Mouse (Mus musculus) hematopoietic stem cell, adult 5-6 weeks (primary cell): Measurements from ENCODE around the gene Ppm1l. TPM values are rescaled to one million over a fixed set of nuclear protein-coding genes. Genes with fewer than 3 reads are reported as not detected.

Experiments used
- ATAC-seq, 2 experiments: fragments of 125-278 bp in 1 of 2; replicated peaks in 1 of 2; 2 replicates each; pipeline ENCODE4 v1.8.0; 2016 to 2017; ENCODE audit warnings: inconsistent platforms in 2 of 2, mild to moderate bottlenecking in 2 of 2, moderate number of reproducible peaks in 2 of 2, low read depth in 1 of 2, moderate TSS enrichment in 1 of 2; ENCODE audit not compliant: low FRiP score in 2 of 2, poor library complexity in 2 of 2, severe bottlenecking in 2 of 2, insufficient read depth in 1 of 2, low TSS enrichment in 1 of 2
- total RNA-seq: library from RNA; stranded (forward); fragments of 172-1452, 232-1000 nt; gene quantifications from 2 replicates; pipeline ENCODE4 v1.2.3, GENCODE M21; 2017

The Ppm1l gene
- total RNA-seq, 1 experiment from 2014 or later: 5.0 TPM

DNA sequence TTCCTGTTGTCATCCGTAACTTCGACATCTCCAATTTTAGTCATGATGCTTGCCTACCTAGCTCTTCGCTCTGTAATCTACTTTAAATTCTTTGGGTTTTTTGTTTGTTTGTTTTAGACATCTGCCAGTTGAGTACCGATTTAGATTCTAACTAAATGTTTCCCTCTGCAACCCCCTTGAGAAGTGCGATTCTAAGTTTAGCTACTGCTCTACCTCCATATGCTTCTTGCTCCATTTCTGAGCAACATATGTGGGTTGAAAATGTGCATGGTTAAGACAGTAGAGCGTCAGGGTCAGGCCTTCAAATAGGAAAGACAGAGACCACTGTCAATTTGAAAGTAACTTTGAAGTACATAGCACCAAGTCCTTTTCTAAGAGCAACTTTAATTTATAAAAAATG is 142.1 kb downstream of the Ppm1l start:
- no peak for ATAC-seq

DNA sequence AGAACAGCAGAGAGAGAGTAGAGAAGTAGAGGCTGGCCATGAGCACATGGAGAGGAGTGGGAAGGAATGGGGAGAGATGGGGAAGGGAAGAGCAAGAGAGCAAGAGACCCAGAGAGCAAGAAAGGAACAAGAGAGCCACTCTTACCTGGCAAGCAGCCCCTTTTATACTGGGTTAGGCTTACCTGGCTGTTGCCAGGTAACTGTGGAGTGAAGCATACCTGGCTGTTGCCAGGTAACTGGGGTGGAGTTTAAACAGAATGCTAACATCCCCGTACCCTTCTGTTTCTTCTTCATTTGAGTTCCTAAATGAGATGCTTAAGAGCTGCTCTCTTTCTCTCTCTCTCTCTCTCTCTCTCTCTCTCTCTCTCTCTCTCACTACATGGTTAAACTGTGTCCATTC is 145.3 kb downstream of the Ppm1l start:
- ATAC-seq: no peak

DNA sequence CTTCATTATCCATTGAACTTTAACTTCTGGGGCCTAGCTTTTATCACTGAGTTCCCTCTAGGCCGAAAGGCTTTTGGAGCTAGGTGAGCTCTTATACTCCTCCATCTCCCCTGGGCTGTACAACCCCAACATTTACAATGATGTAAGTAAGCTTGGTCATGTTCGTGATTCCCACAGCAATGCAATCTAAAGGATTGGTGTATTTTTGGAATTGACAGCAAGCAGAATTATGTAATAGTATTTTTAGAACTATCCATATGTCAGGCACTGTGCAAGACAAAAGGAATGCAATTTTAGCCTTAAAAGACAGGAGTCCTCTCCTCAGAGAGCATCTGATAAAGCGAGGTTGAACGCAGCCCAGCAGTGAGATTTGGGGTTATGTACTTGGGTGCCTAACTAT is 149.1 kb downstream of the Ppm1l start:
- no peak for ATAC-seq

DNA sequence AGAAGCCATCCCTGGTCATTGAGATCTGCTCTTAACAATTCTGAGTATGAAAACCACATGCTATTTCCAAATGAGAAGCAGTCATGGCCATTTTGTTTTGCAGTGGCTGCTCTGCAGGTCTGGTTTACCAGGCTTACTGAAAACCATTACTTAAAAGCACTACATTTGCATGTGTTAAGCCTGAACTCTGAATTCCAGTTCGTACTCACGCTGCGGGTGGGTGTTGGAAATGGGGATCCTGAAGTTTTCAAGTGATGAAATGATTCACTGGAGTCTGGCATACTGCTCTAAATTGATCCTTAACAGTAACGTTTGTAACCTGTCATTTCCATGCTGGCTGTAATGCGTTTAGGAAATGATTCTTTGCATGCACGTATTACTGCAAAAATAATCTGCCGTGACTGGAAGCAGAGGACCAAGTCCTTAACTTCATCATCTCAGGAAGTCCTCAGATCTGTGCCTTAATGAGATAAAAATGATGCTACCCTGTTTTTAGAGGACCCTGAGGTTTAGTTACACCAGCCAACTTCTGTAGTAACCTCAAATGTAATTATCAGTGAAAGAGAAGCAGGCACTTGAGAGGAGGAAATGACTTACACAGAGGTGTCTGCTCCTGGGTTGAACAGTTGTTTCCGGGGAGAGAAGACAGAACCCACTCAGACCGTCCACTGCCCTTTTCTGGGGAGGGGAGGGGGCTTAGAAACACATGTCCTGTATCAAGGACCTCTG is 151.8 kb downstream of the Ppm1l start:
- peak in 1 of 2 experiments; percentile 48; a peak in 2 of 4 replicates for ATAC-seq

DNA sequence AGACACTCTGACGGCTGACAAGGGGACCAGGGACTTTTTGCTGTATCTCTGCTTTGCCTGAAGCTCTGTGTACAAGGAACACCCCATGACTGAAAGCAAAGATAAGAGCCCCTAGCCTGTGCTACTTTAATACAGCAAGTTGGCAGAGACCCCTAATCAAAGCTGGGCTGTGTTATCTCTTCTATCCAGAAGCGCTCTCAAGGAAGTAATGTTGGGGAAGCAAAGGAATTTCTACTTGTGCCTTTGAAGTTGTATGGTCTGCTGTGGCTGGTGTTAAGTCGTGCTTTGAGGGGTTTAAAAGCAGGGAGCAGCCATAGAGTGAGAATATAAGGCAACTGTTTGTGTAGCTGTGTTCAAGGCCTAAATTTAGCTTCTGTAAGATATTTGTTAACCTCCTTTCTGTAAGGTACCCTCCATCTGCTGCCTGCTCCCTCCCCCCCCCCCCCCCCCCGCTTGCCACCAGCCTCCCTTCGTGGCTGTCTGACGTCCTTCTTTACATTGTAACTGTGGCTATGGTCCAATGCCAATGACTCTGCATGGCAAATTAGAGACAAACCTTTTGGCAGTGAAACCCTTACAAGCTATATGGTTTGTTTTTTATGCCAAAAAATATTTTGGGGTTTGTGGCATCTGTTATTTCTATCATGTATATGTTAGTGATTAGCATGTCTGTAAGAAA is 152.9 kb downstream of the Ppm1l start:
- ATAC-seq: peak; percentile 25 to 59; a peak in 3 of 4 replicates

DNA sequence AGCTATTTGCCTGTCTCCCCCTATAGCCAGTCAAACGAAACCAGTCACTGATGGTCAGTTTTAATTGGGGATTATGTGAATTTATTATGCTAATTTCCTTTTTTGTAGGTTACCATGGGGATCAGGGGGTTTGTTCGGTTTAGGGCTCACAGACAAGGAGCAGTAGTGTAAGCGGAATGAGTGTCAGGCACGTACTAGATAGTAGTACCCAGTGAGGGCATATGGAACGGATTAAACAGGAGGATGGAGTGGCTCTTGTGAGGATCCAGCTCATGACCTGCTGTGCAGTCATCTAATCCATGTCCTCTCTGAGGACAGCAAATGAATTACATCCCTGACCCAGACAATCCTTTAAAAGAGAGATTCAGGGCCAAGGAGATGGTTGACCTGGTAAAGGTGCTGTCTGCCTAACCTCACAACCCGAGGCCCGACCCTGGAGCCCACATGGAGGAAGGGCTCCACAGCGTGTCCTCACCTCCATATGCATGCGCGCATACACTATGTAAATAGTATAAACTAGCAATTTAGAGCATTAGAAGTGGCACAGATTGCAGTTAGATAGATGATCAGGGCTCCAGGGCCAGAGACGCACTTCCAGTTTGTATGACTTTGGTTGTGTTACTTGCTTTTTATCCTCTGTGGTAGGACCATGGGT is 153.6 kb downstream of the Ppm1l start:
- no peak for ATAC-seq

DNA sequence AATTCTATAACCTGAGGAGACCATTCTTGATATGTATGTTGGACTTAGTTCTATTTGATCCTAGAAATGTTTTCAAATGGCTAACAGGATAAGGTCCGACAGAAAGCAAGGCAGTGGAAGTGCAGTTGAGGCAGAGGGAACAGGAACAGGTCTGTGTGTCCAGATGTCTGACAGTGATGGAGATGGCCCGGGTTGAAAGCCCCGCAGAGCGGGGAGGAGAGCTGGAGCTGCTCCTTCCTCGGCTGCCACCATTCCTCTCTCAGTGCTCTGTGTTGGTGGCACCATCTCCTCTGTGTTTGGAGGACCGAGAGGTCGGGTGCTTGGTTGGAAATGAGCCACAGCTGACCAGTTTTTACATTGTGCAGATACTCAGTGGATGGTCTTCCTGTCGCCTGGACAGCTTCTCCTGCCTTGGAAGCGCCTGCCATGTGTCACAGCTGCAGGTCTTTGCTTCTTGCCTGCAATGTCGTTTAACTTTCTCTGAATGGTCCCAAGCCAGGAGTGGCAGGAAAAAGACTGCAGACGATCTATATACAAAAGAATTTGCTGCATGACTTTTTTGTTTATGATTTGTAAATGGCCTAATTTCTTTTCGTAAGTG is 159.3 kb downstream of the Ppm1l start:
- ATAC-seq: no peak

DNA sequence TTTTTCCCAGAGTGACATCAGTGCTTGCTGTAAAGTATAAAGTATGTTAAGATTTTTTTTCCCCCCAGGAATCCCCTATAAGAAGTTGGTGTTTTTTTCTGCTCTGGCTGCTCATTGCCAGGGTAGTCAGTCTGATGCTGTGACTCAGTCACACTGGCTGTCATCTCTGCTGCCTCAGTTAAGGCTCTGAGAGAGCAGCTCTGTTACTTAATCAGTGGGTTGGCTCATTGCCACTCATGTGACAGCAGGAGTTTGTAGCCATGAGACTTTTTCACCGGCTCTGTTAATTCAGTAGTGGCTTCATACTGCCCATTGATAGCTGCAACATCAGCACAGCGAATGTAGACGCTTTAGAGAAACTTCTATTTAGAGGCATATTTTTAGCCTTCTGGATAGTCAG is 163.3 kb downstream of the Ppm1l start:
- no peak for ATAC-seq

DNA sequence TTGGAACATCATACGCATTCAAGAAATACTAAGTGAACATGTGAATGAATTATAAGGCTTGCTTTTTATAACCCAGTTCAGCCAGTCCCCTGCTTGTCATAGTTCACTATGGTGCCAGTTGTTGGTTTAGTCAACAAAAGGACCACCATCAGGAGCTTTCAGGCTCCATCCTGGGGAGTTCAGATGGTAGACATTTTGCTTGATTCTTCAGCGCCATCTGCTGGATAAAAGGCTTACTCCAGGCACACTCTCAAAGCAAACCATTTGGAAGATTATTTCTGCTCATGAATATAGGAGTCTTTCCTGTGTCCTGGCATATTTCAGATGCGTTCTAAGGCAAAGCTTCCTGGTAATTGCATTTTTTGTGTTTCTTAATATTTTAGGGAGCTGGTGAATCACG is 165.2 kb downstream of the Ppm1l start:
- ATAC-seq: peak; percentile 58 to 72; a peak in 3 of 4 replicates

DNA sequence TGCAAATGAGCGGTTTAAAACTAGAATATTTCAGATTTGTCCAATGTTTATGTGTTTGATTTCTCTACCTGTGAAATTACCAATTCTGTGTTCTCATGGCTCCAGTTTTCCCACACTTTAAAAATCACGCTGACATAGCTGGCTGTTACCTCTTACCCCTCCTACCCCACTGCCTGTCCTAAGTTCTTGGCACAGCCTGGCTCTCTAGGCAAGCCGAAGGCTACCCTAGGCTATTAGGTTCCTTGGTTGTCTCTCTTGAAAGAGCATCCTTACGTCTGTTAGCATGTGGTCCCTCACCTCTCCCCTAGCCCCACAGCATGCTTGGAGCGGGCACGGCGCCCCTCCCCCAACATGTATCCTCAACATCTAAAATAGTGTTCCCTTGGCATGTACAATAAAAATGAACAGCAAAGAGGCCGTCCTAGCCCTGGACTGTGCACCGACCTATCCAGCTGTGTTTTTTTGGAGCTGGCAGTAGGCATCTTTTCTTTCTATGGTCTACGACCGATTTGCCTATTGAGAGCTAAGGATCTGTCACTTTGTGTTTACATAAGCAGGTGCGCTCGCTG is 167.4 kb downstream of the Ppm1l start:
- no peak for ATAC-seq

DNA sequence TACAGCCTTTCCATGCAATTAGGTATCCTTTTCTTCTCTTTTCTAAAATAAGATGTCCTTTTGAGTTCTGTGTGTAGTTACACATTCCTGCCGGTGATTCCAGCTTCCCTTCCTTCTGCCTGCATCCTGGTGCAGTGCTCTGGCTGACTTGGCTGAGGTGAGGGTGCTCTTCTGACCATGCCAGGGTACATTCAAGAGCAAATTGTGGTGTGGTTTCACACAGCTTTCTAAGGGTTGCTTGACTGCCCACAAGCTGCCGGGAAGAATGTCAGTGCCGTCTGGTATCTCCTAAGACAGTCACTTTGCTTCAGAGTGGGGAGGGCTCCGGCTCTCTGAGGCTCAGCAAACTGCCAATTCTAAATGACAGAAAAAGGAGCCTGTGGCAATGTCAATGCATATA is 167.9 kb downstream of the Ppm1l start:
- ATAC-seq: no peak

DNA sequence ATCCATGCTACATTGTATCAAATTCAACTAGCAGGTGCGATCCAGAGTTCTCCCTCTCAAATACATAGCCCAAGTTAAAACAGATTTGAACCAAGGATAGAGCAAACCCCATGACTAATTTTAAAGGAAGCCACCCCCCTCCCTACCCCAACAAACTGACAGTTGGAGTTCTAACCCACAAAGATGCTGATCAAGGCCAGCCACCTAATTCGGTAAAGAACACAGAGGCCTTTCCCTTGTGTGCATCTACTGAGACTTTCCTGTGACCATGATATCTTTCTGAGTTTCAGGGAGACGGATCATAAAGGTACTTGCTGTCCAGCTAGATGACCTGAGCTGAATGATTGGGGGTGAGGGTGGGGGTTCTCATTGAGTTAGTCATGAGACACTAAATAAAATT is 168.7 kb downstream of the Ppm1l start:
- ATAC-seq: no peak

DNA sequence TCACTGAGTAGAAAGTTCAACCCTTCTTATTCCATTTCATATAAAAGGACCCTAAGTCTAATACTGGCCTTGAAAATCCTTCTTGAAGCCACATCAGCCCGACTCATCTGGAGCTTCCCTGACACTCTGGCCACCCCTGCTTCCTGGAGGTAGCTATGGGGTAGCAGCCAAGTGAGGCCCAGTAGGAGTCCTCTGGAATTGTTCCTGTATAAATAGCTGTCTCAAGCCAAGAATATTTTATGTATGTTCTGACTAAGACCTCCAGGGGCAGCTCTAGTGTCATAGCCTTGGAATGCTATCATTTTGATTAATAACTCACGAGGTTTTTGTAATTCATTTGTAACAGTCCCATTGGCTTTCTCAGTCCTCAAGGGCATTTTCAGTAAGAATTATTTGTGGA is 169.1 kb downstream of the Ppm1l start:
- no peak for ATAC-seq

DNA sequence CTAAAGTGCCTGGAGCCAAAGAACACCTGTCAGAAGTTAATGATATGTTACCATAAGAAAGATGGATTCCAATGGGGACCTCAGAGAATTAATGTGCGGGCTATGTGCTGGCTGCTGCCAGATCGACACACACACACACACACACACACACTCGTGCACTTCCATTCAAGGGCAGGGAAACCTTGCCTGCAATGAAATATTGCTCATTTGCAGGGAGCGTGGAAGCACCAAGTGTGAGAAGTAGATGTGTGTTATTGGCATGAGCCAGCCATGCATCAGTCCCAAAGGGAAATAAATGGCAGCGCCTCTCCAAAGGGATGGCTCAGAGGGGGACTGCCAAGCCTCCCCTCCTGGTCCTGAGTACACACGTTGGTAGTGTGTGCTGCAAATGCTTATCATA is 170.8 kb downstream of the Ppm1l start:
- ATAC-seq: no peak

DNA sequence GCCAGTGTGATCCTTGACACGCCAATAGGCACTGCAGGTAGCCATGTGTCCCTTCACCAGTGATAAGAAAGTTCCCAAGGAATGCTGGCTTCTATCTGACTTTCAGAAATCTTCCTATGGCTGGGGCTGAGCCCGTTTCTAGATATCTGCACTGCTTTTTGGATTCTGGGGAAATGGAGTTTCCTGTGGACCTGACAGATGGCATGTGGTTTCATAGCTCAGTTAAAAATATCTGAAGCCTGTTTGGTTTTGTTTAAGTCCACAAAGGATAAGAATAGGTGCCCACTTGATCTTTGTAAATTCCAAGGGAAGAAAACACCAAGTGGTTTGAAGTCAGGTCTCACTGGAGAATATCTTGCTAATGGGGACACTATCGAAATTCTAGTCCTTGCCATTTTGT is 173.0 kb downstream of the Ppm1l start:
- ATAC-seq: peak in 1 of 2 experiments; percentile 40; a peak in 1 of 4 replicates

DNA sequence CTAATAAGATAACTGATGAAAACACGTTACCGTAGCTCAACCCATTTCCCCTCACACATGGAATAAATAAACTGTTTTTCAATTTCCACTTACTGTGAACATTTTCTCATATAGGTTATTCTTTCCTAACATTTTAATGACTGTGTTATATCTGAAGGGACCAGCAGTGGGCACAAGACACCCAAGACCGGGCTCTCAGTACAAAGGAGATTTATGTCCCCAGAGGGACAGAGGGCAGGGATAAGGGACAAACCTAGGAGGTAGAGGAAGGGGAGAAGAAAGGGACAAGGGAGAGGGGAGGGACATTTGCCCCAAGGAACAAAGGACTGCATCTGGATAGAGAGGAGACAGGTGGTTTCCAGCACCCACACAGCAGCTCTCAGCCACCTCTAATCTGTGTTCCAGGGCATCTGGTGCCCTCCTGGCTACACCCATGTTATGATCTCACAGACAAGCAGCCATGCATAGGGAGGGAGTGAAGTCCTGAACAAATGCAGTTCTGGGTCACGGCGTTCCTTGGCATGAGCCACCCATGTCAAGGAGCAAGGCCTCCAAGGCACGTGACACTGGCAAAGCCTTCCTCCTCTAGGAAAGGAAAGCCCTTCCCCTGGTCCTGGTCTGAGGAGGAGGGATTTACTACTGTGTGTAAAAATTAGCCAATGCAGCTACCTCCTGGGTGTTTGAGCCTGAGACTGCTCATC is 174.5 kb downstream of the Ppm1l start:
- ATAC-seq: no peak

DNA sequence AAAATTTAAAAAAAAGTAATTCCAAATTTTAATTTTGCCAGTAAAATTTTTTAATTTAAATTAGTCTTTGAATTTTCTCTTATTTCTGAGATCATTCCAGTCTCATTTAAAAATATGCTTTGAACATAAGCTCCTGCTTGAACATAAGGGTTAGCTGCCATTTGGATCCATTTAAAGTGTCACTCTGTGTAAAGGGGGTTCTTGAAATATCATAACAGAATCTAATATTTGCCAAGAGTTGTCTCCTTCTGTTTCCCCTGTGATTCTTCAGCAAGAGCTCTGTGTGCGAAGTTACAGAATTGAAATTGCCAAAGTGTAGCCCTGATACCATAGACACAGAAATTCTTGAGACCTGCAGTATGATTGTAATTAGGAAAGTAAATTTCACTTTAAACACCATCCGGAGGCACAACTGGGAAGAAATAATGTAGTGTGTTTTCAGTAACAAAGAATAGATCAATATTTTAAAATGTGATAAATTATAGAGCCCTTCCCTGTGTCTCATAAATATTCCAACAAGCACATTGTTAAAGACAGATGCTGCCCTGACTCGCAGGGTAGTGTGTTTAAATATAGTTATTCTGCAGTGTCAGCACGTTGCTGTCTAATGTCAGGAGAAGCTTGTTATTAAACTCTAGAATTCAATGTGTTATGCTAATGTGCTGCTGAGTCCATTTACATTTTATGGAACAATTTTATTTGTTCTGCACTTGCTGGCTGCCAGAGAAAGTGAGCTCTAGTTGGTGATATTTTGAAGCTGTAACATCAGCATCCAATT is 177.8 kb downstream of the Ppm1l start:
- no peak for ATAC-seq
